24 mouse cellular contexts compared by ENCODE assay signal in the genomic region with DNA sequence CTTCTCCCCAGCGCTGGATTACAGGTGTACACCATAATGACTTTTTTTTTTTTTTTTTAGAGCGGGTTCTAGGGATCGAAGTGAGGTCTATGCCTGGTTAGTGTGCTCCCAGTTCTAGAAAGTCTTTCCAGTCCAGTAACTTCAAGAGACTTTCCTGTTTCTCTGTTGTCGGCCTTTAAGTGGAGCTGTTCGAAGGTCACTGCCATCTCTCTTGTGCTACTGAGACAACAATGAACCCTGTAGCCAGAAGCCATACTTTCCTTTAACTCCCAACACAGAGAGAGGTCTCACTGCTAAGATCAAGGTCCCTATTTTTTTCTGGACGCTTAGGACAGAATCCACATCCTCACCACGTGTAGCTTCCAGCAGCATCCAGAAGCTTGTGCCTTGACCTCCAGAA.
"Had no signal": no experiment of that assay in that cellular context is flagged by ENCODE, and none has a peak within 500 bp of the region (broad histone marks: within the 10 kb centered on the region; RNA-seq: fewer than 3 reads in every experiment).

No protein-coding gene starts in this region.

- H3K36me3 ChIP-seq: heart, embryonic 12.5 days; hindbrain, embryonic 10.5 days; hindbrain, embryonic 12.5 days; kidney, embryonic 15.5 days; limb, embryonic 13.5 days; limb, embryonic 15.5 days; liver, embryonic 12.5 days had no signal

- H3K27me3 ChIP-seq: heart, embryonic 12.5 days; hindbrain, embryonic 12.5 days; kidney, embryonic 15.5 days; limb, embryonic 13.5 days; limb, embryonic 15.5 days; liver, embryonic 12.5 days had no signal

- H3K9me3 ChIP-seq: hindbrain, embryonic 12.5 days; kidney, embryonic 15.5 days; limb, embryonic 13.5 days; limb, embryonic 15.5 days; liver, embryonic 12.5 days had no signal

- H3K4me3 ChIP-seq: heart, adult 2 months; heart, embryonic 12.5 days; hindbrain, embryonic 10.5 days; hindbrain, embryonic 12.5 days; kidney, embryonic 15.5 days; layer of hippocampus, adult 2 months; limb, embryonic 13.5 days; limb, embryonic 15.5 days; liver, embryonic 12.5 days had no signal

- DNase-seq: gastrocnemius, postnatal 14 days; gastrocnemius, postnatal 36 days; heart, adult 2 months; heart, postnatal 10 days; heart, postnatal 4 days; kidney, adult 18-20 months; kidney, postnatal 14 days; kidney, postnatal 4 days; layer of hippocampus, postnatal 36 days; left cerebral cortex, postnatal 4 days had no signal

- H3K4me2 ChIP-seq: heart, embryonic 12.5 days; hindbrain, embryonic 12.5 days; hindbrain, embryonic 14.5 days; kidney, embryonic 15.5 days; limb, embryonic 13.5 days; limb, embryonic 15.5 days; liver, embryonic 12.5 days had no signal

- H3K27ac ChIP-seq: heart, adult 2 months; hindbrain, embryonic 10.5 days; hindbrain, embryonic 12.5 days; hindbrain, embryonic 14.5 days; kidney, embryonic 15.5 days; kidney, postnatal 0 days; layer of hippocampus, adult 2 months; limb, embryonic 13.5 days; limb, embryonic 15.5 days; liver, embryonic 12.5 days; liver, embryonic 14.5 days had no signal

- ATAC-seq: hindbrain, embryonic 16.5 days; inflammation-experienced regulatory T-cells, adult 6 months; intestine, postnatal 0 days; liver, embryonic 12.5 days had no signal

- H3K9ac ChIP-seq: heart, embryonic 12.5 days; hindbrain, embryonic 12.5 days; hindbrain, embryonic 14.5 days; kidney, embryonic 15.5 days; limb, embryonic 13.5 days; limb, embryonic 15.5 days; liver, embryonic 12.5 days; liver, embryonic 14.5 days had no signal
